Mouse (Mus musculus): Measurements from ENCODE around the gene Rbm28. TPM values are rescaled to one million over a fixed set of nuclear protein-coding genes. Genes with fewer than 3 reads are reported as not detected.
A peak's percentile ranks its signal among the peaks of the same experiment; 100 is the strongest.

Rbm28 gene
- 10 to 100 TPM; 20.6 to 21.7 TPM for total RNA-seq (2021)
- long read RNA-seq, experiment 1, full-length matches to known transcripts, result 11 of 18 reads
- long read RNA-seq, experiment 1, partial matches to known transcripts, result 2 of 18 reads
- long read RNA-seq, experiment 1, other reads (novel, unspliced or antisense), result 5 of 18 reads
- long read RNA-seq, experiment 2, full-length matches to known transcripts, result 24 of 32 reads
- long read RNA-seq, experiment 2, partial matches to known transcripts, result 3 of 32 reads
- long read RNA-seq, experiment 2, other reads (novel, unspliced or antisense), result 5 of 32 reads

- DNase-seq (ENCODE audit: low spot score in 2 of 2), result peak; percentile 52 to 79
Observed at GRCm38 (mm10) chr6:29164314-29165244, at the start of gene Rbm28. Gene Rbm28, minus strand, starts transcription at chr6:29165006.

- DNase-seq (ENCODE audit: low spot score in 2 of 2), result no peak
Observed at GRCm38 (mm10) chr6:29214245-29214644, 49.4 kb upstream of the Rbm28 start.

- no peak for DNase-seq (ENCODE audit: low spot score in 2 of 2)
Observed at GRCm38 (mm10) chr6:29213436-29213835, 48.6 kb upstream of the Rbm28 start.

GRCm38 (mm10) chr6:29211806-29212492 lies 47.1 kb upstream of the Rbm28 start:
- DNase-seq (ENCODE audit: low spot score in 2 of 2), result peak; percentile 56 to 77

GRCm38 (mm10) chr6:29211146-29211545 lies 46.3 kb upstream of the Rbm28 start:
- DNase-seq (ENCODE audit: low spot score in 2 of 2), result no peak

- DNase-seq (ENCODE audit: low spot score in 2 of 2), result no peak
Observed at GRCm38 (mm10) chr6:29210231-29210936, 45.6 kb upstream of the Rbm28 start.

GRCm38 (mm10) chr6:29208178-29208577 lies 43.4 kb upstream of the Rbm28 start:
- DNase-seq (ENCODE audit: low spot score in 2 of 2), result no peak

GRCm38 (mm10) chr6:29207017-29207416 lies 42.2 kb upstream of the Rbm28 start:
- DNase-seq (ENCODE audit: low spot score in 2 of 2), result no peak

- DNase-seq (ENCODE audit: low spot score in 2 of 2), result no peak
Observed at GRCm38 (mm10) chr6:29206006-29206405, 41.2 kb upstream of the Rbm28 start.

- peak in 1 of 2 experiments; percentile 56 for DNase-seq (ENCODE audit: low spot score in 2 of 2)
Observed at GRCm38 (mm10) chr6:29204932-29205614, 40.3 kb upstream of the Rbm28 start.

- DNase-seq (ENCODE audit: low spot score in 2 of 2), result no peak
Observed at GRCm38 (mm10) chr6:29203861-29204585, 39.2 kb upstream of the Rbm28 start.

- DNase-seq (ENCODE audit: low spot score in 2 of 2), result no peak
Observed at GRCm38 (mm10) chr6:29203096-29203495, 38.3 kb upstream of the Rbm28 start.

- no peak for DNase-seq (ENCODE audit: low spot score in 2 of 2)
Observed at GRCm38 (mm10) chr6:29201988-29202387, 37.2 kb upstream of the Rbm28 start.

- no peak for DNase-seq (ENCODE audit: low spot score in 2 of 2)
Observed at GRCm38 (mm10) chr6:29201341-29201740, 36.5 kb upstream of the Rbm28 start.

- DNase-seq (ENCODE audit: low spot score in 2 of 2), result no peak
Observed at GRCm38 (mm10) chr6:29200496-29200895, 35.7 kb upstream of the Rbm28 start.

- no peak for DNase-seq (ENCODE audit: low spot score in 2 of 2)
Observed at GRCm38 (mm10) chr6:29199223-29199855, 34.5 kb upstream of the Rbm28 start.

GRCm38 (mm10) chr6:29198309-29199222 lies 33.8 kb upstream of the Rbm28 start:
- peak; percentile 69 to 89 for DNase-seq (ENCODE audit: low spot score in 2 of 2)

All from gastrocnemius, postnatal 4 days (tissue).